Mouse (Mus musculus) liver, adult 2 months (tissue): ENCODE measurements around the gene Snhg11. TPM values are rescaled to one million over a fixed set of nuclear protein-coding genes. Genes with fewer than 3 reads are reported as not detected.
A peak's percentile ranks its signal among the peaks of the same experiment; 100 is the strongest.

Experiments used
- DNase-seq: peaks from one replicate; pipeline ENCODE4 v3.0.0-alpha.2; 2011; ENCODE audit warnings: low read depth, low spot score; ENCODE audit errors: extremely low read depth
- H3K27ac ChIP-seq: fragments of 200-500 bp; replicated peaks from 2 replicates; pipeline ENCODE4 v1.5.1; 2012; ENCODE audit warnings: low read depth, mild to moderate bottlenecking, control low read depth, inconsistent platforms, low read length; ENCODE audit not compliant: insufficient read depth
- H3K27me3 ChIP-seq: fragments of 200-500 bp; 2 replicates; pipeline ENCODE4 v1.6.1; 2012; ENCODE audit warnings: mild to moderate bottlenecking, moderate library complexity, low read length, inconsistent platforms; ENCODE audit not compliant: control insufficient read depth, insufficient read depth
- H3K36me3 ChIP-seq: fragments of 200-500 bp; 2 replicates; pipeline ENCODE4 v1.6.1; 2012; ENCODE audit warnings: low read length, inconsistent platforms; ENCODE audit not compliant: control insufficient read depth, insufficient read depth
- H3K4me1 ChIP-seq: fragments of 200-500 bp; 2 replicates; pipeline ENCODE4 v1.6.1; 2011; ENCODE audit warnings: low read length; ENCODE audit not compliant: control insufficient read depth, insufficient read depth
- H3K4me3 ChIP-seq: fragments of 200-500 bp; 2 replicates; pipeline ENCODE4 v1.5.1; 2011; ENCODE audit warnings: low read depth, mild to moderate bottlenecking, control low read depth, low read length, moderate library complexity; ENCODE audit not compliant: insufficient read depth
- H3K79me2 ChIP-seq: fragments of 200-500 bp; 2 replicates; pipeline ENCODE4 v1.6.1; 2012; ENCODE audit warnings: inconsistent platforms, mild to moderate bottlenecking, low read length, moderate library complexity; ENCODE audit not compliant: control insufficient read depth, insufficient read depth
- H3K9ac ChIP-seq: fragments of 200-500 bp; 2 replicates; pipeline ENCODE4 v1.6.1; 2012; ENCODE audit warnings: low read depth, mild to moderate bottlenecking, control low read depth, inconsistent platforms, low read length
- CTCF ChIP-seq: fragments of 200-500 bp; IDR thresholded peaks from 2 replicates; pipeline ENCODE4 v1.5.1; 2011; ENCODE audit warnings: low read depth, low read length, control low read depth
- POLR2A ChIP-seq: fragments of 200-500 bp; IDR thresholded peaks from 2 replicates; pipeline ENCODE4 v1.6.1; 2011; ENCODE audit warnings: low read length, control low read depth; ENCODE audit not compliant: insufficient read depth; ENCODE audit errors: extremely low read depth
- WGBS: fragments of 180-500 bp; shearing (Covaris S2); methylation state at CpG from one replicate; pipeline ENCODE4 v1.1.7; 2018; 5-methylcytosine and 5-hydroxymethylcytosine counted together
- polyA plus RNA-seq: library from polyadenylated mRNA; depleted of rRNA; stranded (reverse); fragments of >200 nt; gene quantifications from 2 replicates; pipeline ENCODE4 v1.2.3, GENCODE M21; 2012
- total RNA-seq: library from RNA; depleted of rRNA; stranded (reverse); fragments of >200 nt; gene quantifications from 2 replicates; pipeline ENCODE4 v1.2.3, GENCODE M21; 2014

Snhg11 gene
- total and polyA plus RNA-seq, 2 experiments: 0.92 to 3.5 TPM

DNA sequence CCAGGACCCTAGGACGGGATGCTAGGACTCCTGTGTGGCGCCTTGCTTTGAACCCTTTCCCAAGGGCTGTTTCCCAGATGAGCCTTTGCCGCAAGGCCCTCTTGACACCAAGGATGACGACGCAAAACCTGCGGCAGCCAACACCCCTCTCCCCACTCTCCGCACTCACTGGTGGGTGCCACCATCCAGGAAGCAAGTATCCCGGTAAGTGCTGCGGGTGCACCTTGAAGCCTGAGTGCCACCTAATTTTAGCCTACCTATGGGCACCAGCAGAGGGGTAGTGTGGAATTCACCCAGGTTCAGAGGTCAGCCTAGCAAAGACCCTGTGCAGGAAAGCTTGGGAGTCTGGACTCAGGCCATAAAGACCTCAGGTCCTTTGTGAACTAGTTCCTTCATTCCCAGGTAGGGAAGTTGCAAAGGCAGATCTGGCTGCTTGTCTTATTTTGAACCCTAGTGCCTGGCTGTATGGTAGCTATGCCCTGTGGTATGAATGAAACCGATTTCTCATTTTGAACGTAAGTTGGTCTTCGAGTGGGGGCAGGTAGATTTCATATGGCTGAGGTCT lies 767 bp downstream of the Snhg11 start:
- Histone ChIP-seq H3K79me2 (no peaks in the 10 kb centered on the region), H3K27ac (no peak overlapping the region), H3K4me3 (no peak overlapping the region), H3K27me3 (no peaks in the 10 kb centered on the region), H3K4me1 (peaks cover 8% of the 10 kb centered on the region; the same call in 1 of the 2 replicates), H3K9ac (no peak overlapping the region), H3K36me3 (no peaks in the 10 kb centered on the region)
- no peak for TF ChIP-seq POLR2A
- 50% methylated on average over 12 of the region's 12 CpGs for whole genome bisulfite sequencing
- no peak for DNase-seq

DNA sequence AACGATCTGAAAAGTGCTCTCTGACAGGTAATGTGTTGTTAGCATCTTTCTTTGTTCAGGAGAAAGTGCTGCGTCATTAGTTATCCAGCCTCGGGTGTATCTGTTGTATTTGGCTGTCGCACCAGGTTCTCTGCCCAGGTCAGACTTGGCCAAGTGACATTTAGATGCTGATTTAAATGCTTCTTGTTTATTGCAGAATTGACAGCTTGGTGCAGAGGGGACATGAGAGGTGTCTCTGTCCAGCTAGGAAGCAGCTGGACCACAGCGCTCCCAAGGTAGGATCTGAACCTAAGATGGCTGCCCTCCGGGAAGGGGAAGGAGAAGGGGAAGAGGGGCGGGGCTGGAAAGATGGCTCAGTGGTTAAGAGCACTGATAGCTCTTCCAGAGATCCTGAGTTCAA lies 1.4 kb downstream of the Snhg11 start:
- 51% methylated on average over 7 of the region's 7 CpGs for WGBS
- H3K27me3 ChIP-seq: no peaks in the 10 kb centered on the region
- H3K4me1 ChIP-seq: peaks cover 8% of the 10 kb centered on the region; the same call in 1 of the 2 replicates
- no peaks in the 10 kb centered on the region for H3K36me3 ChIP-seq
- H3K9ac ChIP-seq: no peak overlapping the region
- no peak overlapping the region for H3K27ac ChIP-seq
- H3K79me2 ChIP-seq: no peaks in the 10 kb centered on the region
- no peak overlapping the region for H3K4me3 ChIP-seq
- no peak for TF ChIP-seq POLR2A
- TF ChIP-seq CTCF: no peak
- peak; percentile 61 for DNase-seq

DNA sequence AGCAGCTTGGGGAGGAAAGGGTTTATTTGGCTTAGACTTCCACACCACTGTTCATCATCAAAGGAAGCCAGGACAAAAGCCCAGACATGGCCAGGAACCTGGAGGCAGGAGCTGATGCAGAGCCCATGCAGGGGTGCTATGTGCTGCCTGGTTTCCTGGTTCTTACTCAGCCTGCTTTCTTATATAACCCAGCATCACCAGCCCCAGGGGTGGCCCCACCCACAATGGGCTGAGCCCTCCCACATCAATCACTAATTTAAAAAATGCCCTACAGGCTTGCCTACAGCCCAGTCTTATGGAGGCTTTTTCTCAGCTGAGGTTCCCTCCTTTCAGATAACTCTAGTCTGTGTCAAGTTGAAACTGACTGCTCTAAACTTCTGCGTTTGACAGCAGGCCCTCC lies 2.4 kb downstream of the Snhg11 start:
- H3K36me3 ChIP-seq: no peaks in the 10 kb centered on the region
- no peaks in the 10 kb centered on the region for H3K79me2 ChIP-seq
- H3K9ac ChIP-seq: no peak overlapping the region
- H3K27me3 ChIP-seq: no peaks in the 10 kb centered on the region
- no peak for DNase-seq
- no peak overlapping the region for H3K27ac ChIP-seq
- 83% methylated on average over 1 of the region's 1 CpGs for WGBS
- TF ChIP-seq POLR2A (no peak), CTCF (no peak)
- H3K4me3 ChIP-seq: no peak overlapping the region
- peaks cover 6% of the 10 kb centered on the region; the same call in 1 of the 2 replicates for H3K4me1 ChIP-seq

DNA sequence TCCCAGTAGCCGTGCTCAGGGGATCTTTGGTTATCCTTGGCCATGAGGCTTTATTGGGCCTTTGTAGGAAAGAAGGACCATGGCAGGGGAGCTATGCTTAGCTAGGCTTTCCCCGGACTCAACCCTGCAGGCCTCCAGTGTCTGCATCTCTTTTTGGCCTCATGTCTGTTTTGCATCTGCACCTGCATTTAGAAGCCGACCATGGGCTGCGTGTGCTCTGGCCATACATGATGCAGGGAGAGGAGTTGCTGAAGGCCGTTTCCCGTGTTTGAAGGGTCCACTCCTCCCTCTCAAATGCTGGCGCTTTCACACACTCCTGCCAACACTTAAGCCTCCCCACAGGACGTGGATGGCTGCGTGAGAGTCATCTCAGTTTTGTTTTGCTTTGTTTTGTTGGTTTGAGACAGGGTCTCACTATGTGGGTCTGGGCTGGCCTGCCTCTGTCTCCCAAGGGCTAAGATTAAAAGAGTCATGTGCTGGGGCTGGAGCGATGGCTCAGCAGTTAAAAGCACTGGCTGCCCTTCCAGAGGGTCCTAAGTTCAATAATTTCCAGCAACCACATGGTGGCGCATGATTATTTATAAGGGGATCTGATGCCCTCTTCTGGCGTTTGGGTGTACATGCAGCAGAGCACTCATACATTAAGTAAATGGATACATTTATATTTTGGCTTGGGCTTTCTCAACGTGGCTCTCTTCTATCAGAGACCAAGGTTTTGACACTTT lies 4.1 kb downstream of the Snhg11 start:
- Histone ChIP-seq H3K79me2 (no peaks in the 10 kb centered on the region), H3K4me1 (peaks cover 2% of the 10 kb centered on the region; the same call in 1 of the 2 replicates), H3K9ac (no peak overlapping the region), H3K27me3 (no peaks in the 10 kb centered on the region), H3K4me3 (no peak overlapping the region), H3K27ac (no peak overlapping the region), H3K36me3 (no peaks in the 10 kb centered on the region)
- peak; percentile 80 for DNase-seq
- TF ChIP-seq POLR2A: no peak
- TF ChIP-seq CTCF: peak; percentile 55
- 51% methylated on average over 13 of the region's 13 CpGs for WGBS

DNA sequence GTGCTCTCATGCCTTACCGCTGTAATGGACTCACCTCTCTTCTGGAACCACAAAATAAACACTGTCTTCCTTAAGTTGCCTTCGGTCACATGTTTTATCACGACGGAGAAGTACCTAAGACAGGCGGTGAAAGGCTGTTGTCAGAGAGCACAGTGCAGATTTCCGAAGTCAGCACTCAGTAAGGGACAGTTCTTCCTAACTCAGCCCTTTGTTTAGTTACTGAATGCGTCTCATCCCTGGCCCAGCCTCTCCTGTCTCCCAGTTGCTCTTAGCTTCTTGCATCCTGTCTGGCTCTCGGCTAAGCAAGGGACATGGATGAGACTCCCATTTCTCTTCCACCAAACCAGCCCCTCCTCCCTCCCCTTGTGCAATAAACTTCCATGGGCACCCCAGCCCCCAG lies 10.6 kb downstream of the Snhg11 start:
- 48% methylated on average over 8 of the region's 8 CpGs for WGBS

DNA sequence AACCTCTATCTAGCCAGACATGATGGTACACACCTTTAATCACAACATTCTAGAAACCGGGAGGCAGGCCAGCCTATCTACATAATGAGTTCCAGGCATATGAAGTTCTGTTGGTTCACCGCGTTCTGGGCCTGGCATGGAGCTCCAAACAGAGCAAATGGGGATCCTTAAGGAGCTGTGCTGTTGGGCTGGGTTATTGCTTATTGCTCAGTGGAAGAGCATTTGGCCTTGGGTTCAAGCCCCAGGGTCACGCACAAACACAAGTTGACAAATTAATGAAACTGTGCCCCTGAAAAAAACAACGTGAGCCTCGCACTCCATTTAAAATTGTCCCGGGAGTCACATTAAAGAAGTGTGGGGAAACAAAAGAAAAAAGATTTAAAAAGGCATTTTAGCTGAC lies 14.0 kb downstream of the Snhg11 start:
- no peak for TF ChIP-seq POLR2A
- no peak for TF ChIP-seq CTCF
- 93% methylated on average over 7 of the region's 7 CpGs for WGBS
- no peak for DNase-seq

More for the DNA sequence above, 10.6 kb downstream of the Snhg11 start:
- H3K27ac ChIP-seq: no peak overlapping the region
- H3K79me2 ChIP-seq: no peaks in the 10 kb centered on the region
- H3K9ac ChIP-seq: no peak overlapping the region
- H3K4me1 ChIP-seq: no peaks in the 10 kb centered on the region
- H3K4me3 ChIP-seq: no peak overlapping the region
- no peak for TF ChIP-seq POLR2A
- no peak for TF ChIP-seq CTCF
- H3K27me3 ChIP-seq: no peaks in the 10 kb centered on the region
- DNase-seq: no peak
- no peaks in the 10 kb centered on the region for H3K36me3 ChIP-seq

More for the DNA sequence above, 14.0 kb downstream of the Snhg11 start:
- H3K27ac ChIP-seq: no peak overlapping the region
- no peak overlapping the region for H3K9ac ChIP-seq
- no peaks in the 10 kb centered on the region for H3K36me3 ChIP-seq
- no peak overlapping the region for H3K4me3 ChIP-seq
- no peaks in the 10 kb centered on the region for H3K27me3 ChIP-seq
- H3K79me2 ChIP-seq: no peaks in the 10 kb centered on the region
- H3K4me1 ChIP-seq: no peaks in the 10 kb centered on the region
